Mouse (Mus musculus) stomach, embryonic 14.5 days (tissue): ENCODE measurements around the gene Dennd4a. TPM values are rescaled to one million over a fixed set of nuclear protein-coding genes. Genes with fewer than 3 reads are reported as not detected.

Source experiments
- ATAC-seq: fragments of 200-750 bp; cut with Nextera tagmentation; 2 replicates; pipeline ENCODE4 v1.8.0; 2017; ENCODE audit warnings: low read depth, moderate TSS enrichment; ENCODE audit not compliant: insufficient number of reproducible peaks, insufficient read depth, low FRiP score
- H3K27ac ChIP-seq: fragments of 300-500 bp; sonication (generic); 2 replicates; pipeline ENCODE4 v1.5.1; 2014; ENCODE audit warnings: mild to moderate bottlenecking, low read length, moderate library complexity, mixed read lengths
- H3K27me3 ChIP-seq: fragments of 300-500 bp; sonication (generic); 2 replicates; pipeline ENCODE4 v1.6.1; 2014; ENCODE audit warnings: low read length, control low read depth, mixed read lengths; ENCODE audit not compliant: control insufficient read depth, insufficient read depth
- H3K36me3 ChIP-seq: fragments of 300-500 bp; sonication (generic); 2 replicates; pipeline ENCODE4 v1.6.1; 2014; ENCODE audit warnings: mild to moderate bottlenecking, control low read depth, low read length, moderate library complexity, mixed read lengths; ENCODE audit not compliant: control insufficient read depth, insufficient read depth
- H3K4me1 ChIP-seq: fragments of 300-500 bp; sonication (generic); 2 replicates; pipeline ENCODE4 v1.6.1; 2014; ENCODE audit warnings: low read length, control low read depth, mixed read lengths; ENCODE audit not compliant: control insufficient read depth, insufficient read depth
- H3K4me2 ChIP-seq: fragments of 300-500 bp; sonication (generic); replicated peaks from 2 replicates; pipeline ENCODE4 v1.6.1; 2014; ENCODE audit warnings: low read depth, low read length, control low read depth
- H3K4me3 ChIP-seq: fragments of 300-500 bp; sonication (generic); 2 replicates; pipeline ENCODE4 v1.5.1; 2014; ENCODE audit warnings: low read depth, low read length, control low read depth
- H3K9ac ChIP-seq: fragments of 300-500 bp; sonication (generic); replicated peaks from 2 replicates; pipeline ENCODE4 v1.6.1; 2014; ENCODE audit warnings: low read depth, mild to moderate bottlenecking, control low read depth, low read length, moderate library complexity, mixed read lengths
- H3K9me3 ChIP-seq: fragments of 300-500 bp; sonication (generic); 2 replicates; pipeline ENCODE4 v1.6.1; 2016; ENCODE audit warnings: low read depth, low read length, control low read depth; ENCODE audit not compliant: control insufficient read depth
- WGBS: fragments of 180-500 bp; shearing (Covaris S2); extraction: QIAGEN DNeasy Blood & Tissue Kit; methylation state at CpG from one replicate; pipeline ENCODE4 v1.1.7; 2014; 5-methylcytosine and 5-hydroxymethylcytosine counted together
- polyA plus RNA-seq: library from polyadenylated mRNA; unstranded; fragments of >200 nt; fragmentation: Nextera tagmentation; extraction: Ambion mirVana; gene quantifications from 2 replicates; pipeline ENCODE4 v1.2.1, GENCODE M21; 2014

Gene Dennd4a
- polyA plus RNA-seq, 1 experiment from 2014 or later: 11.8 TPM

DNA sequence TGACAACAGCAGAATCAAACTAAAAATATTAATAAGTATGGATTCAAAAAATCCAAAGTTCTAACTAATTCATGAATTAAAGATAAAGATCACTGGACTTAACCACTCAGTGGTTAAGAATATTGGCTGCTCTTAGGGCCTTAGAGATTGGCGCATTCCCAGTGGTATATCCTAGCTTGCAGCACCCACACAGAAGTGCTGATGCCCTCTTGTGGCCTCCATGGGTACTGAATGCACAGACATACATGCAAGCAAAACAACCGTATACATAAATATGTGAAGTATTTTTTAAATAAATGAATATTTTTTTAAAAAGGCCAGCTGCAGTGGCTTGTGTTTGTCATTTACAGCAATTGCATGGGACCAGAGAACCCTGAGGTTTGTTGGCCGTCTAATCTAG is 92.2 kb downstream of the Dennd4a start:
- Histone ChIP-seq H3K4me1 (no peaks in the 10 kb centered on the region), H3K27ac (no peak overlapping the region), H3K9me3 (no peaks in the 10 kb centered on the region), H3K9ac (no peak overlapping the region), H3K4me2 (no peak overlapping the region), H3K36me3 (no peaks in the 10 kb centered on the region), H3K27me3 (no peaks in the 10 kb centered on the region), H3K4me3 (no peak overlapping the region)
- no peak for ATAC-seq
- 63% methylated on average over 3 of the region's 3 CpGs for WGBS

DNA sequence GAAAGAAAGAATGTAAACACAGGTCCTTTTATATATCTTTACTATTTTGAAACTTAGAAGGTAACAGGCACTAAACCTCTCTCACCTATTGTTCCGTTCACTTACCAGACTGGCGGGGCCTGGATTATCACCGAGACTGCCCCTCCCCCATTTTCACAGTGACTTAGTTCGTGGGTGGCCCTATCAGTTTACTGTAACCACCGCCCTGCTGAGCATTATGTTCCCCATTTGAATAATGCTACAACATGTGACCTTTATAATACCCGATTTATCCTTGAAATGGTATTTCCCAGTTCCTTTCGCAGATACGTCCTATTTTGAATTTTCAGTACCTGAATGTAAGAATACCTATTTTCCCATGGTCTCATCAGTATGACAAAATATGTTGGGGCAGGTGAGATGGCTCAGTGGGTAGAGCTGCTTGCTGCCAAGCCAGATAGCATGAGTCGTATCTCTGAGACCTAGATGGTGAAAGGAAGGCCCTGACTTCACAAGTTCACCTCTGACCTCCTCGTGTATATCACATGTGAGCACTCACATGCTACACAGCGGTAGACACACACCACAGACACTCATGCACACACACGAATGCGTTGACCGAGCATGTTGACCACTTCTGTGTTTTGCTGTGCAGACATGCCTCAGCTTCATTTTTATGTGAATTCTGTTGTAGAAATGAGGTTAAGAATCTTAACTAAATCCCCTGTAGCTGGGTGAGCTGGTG is 93.9 kb downstream of the Dennd4a start:
- H3K36me3 ChIP-seq: 0 out of 2 replicates have a peak, but pooled peaks cover 2% of the 10 kb centered on the region
- H3K4me3 ChIP-seq: no peak overlapping the region
- no peak for ATAC-seq
- H3K9me3 ChIP-seq: no peaks in the 10 kb centered on the region
- H3K27ac ChIP-seq: no peak overlapping the region
- H3K4me1 ChIP-seq: no peaks in the 10 kb centered on the region
- 84% methylated on average over 14 of the region's 14 CpGs for WGBS
- no peak overlapping the region for H3K9ac ChIP-seq
- no peaks in the 10 kb centered on the region for H3K27me3 ChIP-seq
- H3K4me2 ChIP-seq: no peak overlapping the region

- Histone ChIP-seq H3K9ac (no peak overlapping the region), H3K27me3 (no peaks in the 10 kb centered on the region), H3K27ac (no peak overlapping the region), H3K4me1 (no peaks in the 10 kb centered on the region), H3K36me3 (0 out of 2 replicates have a peak, but pooled peaks cover 2% of the 10 kb centered on the region), H3K9me3 (no peaks in the 10 kb centered on the region), H3K4me3 (no peak overlapping the region), H3K4me2 (no peak overlapping the region)
- ATAC-seq: no peak
- WGBS: 89% methylated on average over 3 of the region's 3 CpGs
These were observed 96.3 kb downstream of the Dennd4a start for GRCm38 (mm10) chr9:64907441-64907840.

GRCm38 (mm10) chr9:64913406-64913805 is 102.3 kb downstream of the Dennd4a start:
- no peak for ATAC-seq
- Histone ChIP-seq H3K27ac (no peak overlapping the region), H3K27me3 (no peaks in the 10 kb centered on the region), H3K4me3 (no peak overlapping the region), H3K36me3 (0 out of 2 replicates have a peak, but pooled peaks cover 2% of the 10 kb centered on the region), H3K4me2 (no peak overlapping the region), H3K9me3 (no peaks in the 10 kb centered on the region), H3K4me1 (no peaks in the 10 kb centered on the region), H3K9ac (no peak overlapping the region)
- 92% methylated on average over 4 of the region's 4 CpGs for WGBS

- Histone ChIP-seq H3K4me2 (no peak overlapping the region), H3K27ac (no peak overlapping the region), H3K9me3 (no peaks in the 10 kb centered on the region), H3K9ac (no peak overlapping the region), H3K36me3 (0 out of 2 replicates have a peak, but pooled peaks cover 2% of the 10 kb centered on the region), H3K27me3 (no peaks in the 10 kb centered on the region), H3K4me1 (no peaks in the 10 kb centered on the region), H3K4me3 (no peak overlapping the region)
- no peak for ATAC-seq
- 77% methylated on average over 2 of the region's 2 CpGs for WGBS
These were observed 102.8 kb downstream of the Dennd4a start for GRCm38 (mm10) chr9:64913973-64914372.

- no peak overlapping the region for H3K9ac ChIP-seq
- H3K4me1 ChIP-seq: no peaks in the 10 kb centered on the region
- ATAC-seq: no peak
- H3K9me3 ChIP-seq: no peaks in the 10 kb centered on the region
- H3K4me2 ChIP-seq: no peak overlapping the region
- H3K27me3 ChIP-seq: no peaks in the 10 kb centered on the region
- no peak overlapping the region for H3K27ac ChIP-seq
- H3K4me3 ChIP-seq: no peak overlapping the region
- WGBS: 80% methylated on average over 4 of the region's 4 CpGs
- H3K36me3 ChIP-seq: 0 out of 2 replicates have a peak, but pooled peaks cover 2% of the 10 kb centered on the region
These were observed 103.5 kb downstream of the Dennd4a start for GRCm38 (mm10) chr9:64914629-64915028.

- Histone ChIP-seq H3K4me2 (peak overlapping the region; percentile 40), H3K9ac (peak overlapping the region; percentile 18; the same call in 1 of the 2 replicates), H3K9me3 (no peaks in the 10 kb centered on the region), H3K27ac (no peak overlapping the region), H3K27me3 (no peaks in the 10 kb centered on the region), H3K36me3 (no peaks in the 10 kb centered on the region), H3K4me3 (peak overlapping the region; percentile 32), H3K4me1 (no peaks in the 10 kb centered on the region)
- ATAC-seq: no peak
- 43% methylated on average over 16 of the region's 16 CpGs for WGBS
These were observed 107.4 kb downstream of the Dennd4a start for GRCm38 (mm10) chr9:64918560-64918959.

DNA sequence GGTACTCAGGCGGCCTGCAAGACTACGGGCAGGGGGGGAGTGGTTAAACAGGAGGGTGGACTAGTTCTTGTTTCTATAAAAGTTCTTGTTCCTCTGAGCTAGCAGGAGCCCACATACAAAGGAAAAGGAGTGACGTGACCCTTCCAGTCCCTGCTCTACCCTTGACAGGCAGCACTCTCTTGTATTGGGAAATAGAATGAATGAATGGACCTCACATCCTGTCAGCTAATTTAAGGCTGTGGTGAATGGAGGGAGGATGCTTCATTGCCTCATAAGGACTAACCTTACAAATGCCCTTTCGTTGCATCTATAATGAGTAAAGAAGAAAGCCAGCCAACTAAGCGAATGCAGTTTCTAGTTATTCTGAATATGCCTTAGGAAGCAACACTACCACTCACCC is 114.6 kb downstream of the Dennd4a start:
- H3K9me3 ChIP-seq: no peaks in the 10 kb centered on the region
- WGBS: 74% methylated on average over 5 of the region's 5 CpGs
- H3K27me3 ChIP-seq: no peaks in the 10 kb centered on the region
- no peak overlapping the region for H3K4me3 ChIP-seq
- H3K4me1 ChIP-seq: no peaks in the 10 kb centered on the region; the same call in 1 of the 2 replicates
- H3K27ac ChIP-seq: no peak overlapping the region
- no peak overlapping the region for H3K4me2 ChIP-seq
- H3K36me3 ChIP-seq: no peaks in the 10 kb centered on the region
- no peak for ATAC-seq
- H3K9ac ChIP-seq: no peak overlapping the region
